Mouse (Mus musculus) spleen, adult 2 months (tissue): ENCODE data around the gene Hnrnpul1. TPM values are rescaled to one million over a fixed set of nuclear protein-coding genes. Genes with fewer than 3 reads are reported as not detected.

Source experiments
- DNase-seq, 2 experiments: peaks; one replicate each; pipeline versions ENCODE4 v3.0.0 to v3.0.0-alpha.2; 2012 to 2021; ENCODE audit warnings: low spot score in 2 of 2, low read depth in 1 of 2
- H3K27ac ChIP-seq: fragments of 200-500 bp; 2 replicates; pipeline ENCODE4 v1.5.1; 2012; ENCODE audit warnings: low read length, inconsistent platforms; ENCODE audit not compliant: insufficient read depth
- H3K27me3 ChIP-seq: fragments of 200-500 bp; 2 replicates; pipeline ENCODE4 v1.6.1; 2012; ENCODE audit warnings: mild to moderate bottlenecking, moderate library complexity, low read length, inconsistent platforms; ENCODE audit not compliant: control insufficient read depth, insufficient read depth
- H3K36me3 ChIP-seq: fragments of 200-500 bp; 2 replicates; pipeline ENCODE4 v1.6.1; 2012; ENCODE audit warnings: mild to moderate bottlenecking, low read length, inconsistent platforms; ENCODE audit not compliant: control insufficient read depth, insufficient read depth
- H3K4me1 ChIP-seq: fragments of 200-500 bp; 2 replicates; pipeline ENCODE4 v1.6.1; 2011; ENCODE audit warnings: inconsistent platforms; ENCODE audit not compliant: control insufficient read depth, insufficient read depth, insufficient read length
- H3K4me3 ChIP-seq: fragments of 200-500 bp; 2 replicates; pipeline ENCODE4 v1.5.1; 2011; ENCODE audit warnings: mild to moderate bottlenecking, inconsistent platforms; ENCODE audit not compliant: insufficient read depth, insufficient read length; ENCODE audit errors: extremely low read depth
- CTCF ChIP-seq: fragments of 200-500 bp; IDR thresholded peaks from 2 replicates; pipeline ENCODE4 v1.5.1; 2011; ENCODE audit warnings: mild to moderate bottlenecking, inconsistent platforms; ENCODE audit not compliant: insufficient read depth, insufficient read length, insufficient replicate concordance; ENCODE audit errors: extremely low read depth
- POLR2A ChIP-seq: fragments of 200-500 bp; IDR thresholded peaks from 2 replicates; pipeline ENCODE4 v1.6.1; 2011; ENCODE audit warnings: low read depth, low read length, inconsistent platforms
- WGBS: fragments of 180-500 bp; shearing (Covaris S2); methylation state at CpG from one replicate; pipeline ENCODE4 v1.1.7; 2018; 5-methylcytosine and 5-hydroxymethylcytosine counted together
- polyA plus RNA-seq: library from polyadenylated mRNA; depleted of rRNA; stranded (reverse); fragments of >200 nt; gene quantifications from 2 replicates; pipeline ENCODE4 v1.2.3, GENCODE M21; 2012

Hnrnpul1 gene
- polyA plus RNA-seq, 1 experiment: 49.6 TPM

DNA sequence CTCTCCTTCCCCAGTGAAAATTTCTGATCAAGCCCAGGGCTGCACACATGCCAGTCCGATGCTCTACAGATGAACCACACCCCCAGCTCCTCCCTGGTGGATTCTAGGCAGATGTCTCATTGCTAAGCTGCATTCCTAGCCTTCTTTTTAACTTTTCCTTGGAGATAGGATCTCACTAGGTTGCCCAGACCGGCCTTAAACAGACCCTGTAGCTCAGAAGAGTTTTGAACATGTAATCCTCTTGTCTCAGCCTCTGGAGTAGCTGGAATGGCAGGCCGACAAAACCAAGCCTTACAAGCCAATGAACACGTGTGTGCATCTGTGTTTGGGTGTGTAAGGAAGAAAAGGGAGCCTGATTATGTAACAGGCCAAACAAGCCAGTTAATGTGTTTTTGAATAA, 26.2 kb upstream of the Hnrnpul1 start:
- Histone ChIP-seq H3K27ac (0 out of 2 replicates have a peak overlapping the region, but pooled peaks have one; percentile 4), H3K36me3 (no peaks in the 10 kb centered on the region), H3K4me1 (peaks cover 7% of the 10 kb centered on the region), H3K27me3 (no peaks in the 10 kb centered on the region), H3K4me3 (no peak overlapping the region)
- TF ChIP-seq POLR2A: no peak
- no peak for TF ChIP-seq CTCF
- 69% methylated on average over 4 of the region's 4 CpGs for WGBS
- no peak for DNase-seq

DNA sequence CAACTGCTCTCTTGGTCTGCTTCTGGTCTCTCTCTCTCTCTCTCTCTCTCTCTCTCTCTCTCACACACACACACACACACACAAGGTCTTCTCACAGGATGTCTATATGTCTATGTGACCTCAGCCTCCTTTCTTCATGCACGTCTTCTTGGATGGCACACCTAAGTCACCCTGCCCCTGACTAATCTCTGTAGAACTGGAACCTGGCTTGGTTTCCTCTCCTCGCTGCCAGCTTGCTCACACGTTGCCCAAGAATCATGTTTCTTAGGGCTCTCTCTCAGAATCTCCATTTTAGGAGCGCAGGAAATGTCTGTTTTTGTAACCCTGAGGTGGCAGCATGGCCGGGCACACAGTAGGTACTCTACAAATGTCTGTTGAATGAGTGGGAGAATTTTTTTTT, 25.5 kb upstream of the Hnrnpul1 start:
- H3K36me3 ChIP-seq: no peaks in the 10 kb centered on the region
- H3K27me3 ChIP-seq: no peaks in the 10 kb centered on the region
- no peak for TF ChIP-seq CTCF
- no peak for TF ChIP-seq POLR2A
- peaks cover 7% of the 10 kb centered on the region for H3K4me1 ChIP-seq
- DNase-seq: no peak
- no peak overlapping the region for H3K4me3 ChIP-seq
- H3K27ac ChIP-seq: no peak overlapping the region
- WGBS: 80% methylated on average over 5 of the region's 5 CpGs

DNA sequence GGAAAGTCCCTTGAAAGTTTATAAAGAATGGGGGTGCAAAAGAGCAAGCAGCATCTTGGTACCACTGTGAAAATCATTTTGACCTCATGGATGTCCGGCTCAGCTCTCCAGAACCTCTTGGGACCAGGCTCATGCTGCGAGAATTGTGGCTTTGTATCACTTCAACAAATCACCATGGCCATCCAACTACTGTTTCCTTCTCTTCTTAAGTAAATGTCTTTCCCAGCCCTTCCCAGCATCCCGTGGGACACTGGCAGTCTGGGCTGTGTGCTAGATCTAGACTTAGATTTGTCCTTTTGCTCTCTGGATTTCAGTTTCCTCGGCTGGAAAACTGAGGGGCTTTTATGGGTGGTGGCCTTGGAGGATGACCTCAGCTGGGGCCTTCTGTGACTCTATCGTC, 13.7 kb upstream of the Hnrnpul1 start:
- TF ChIP-seq POLR2A: no peak
- TF ChIP-seq CTCF: no peak
- no peak overlapping the region for H3K4me3 ChIP-seq
- WGBS: 87% methylated on average over 5 of the region's 5 CpGs
- no peak overlapping the region for H3K27ac ChIP-seq
- no peaks in the 10 kb centered on the region for H3K27me3 ChIP-seq
- H3K4me1 ChIP-seq: no peaks in the 10 kb centered on the region; the same call in 1 of the 2 replicates
- no peaks in the 10 kb centered on the region for H3K36me3 ChIP-seq
- DNase-seq: no peak

DNA sequence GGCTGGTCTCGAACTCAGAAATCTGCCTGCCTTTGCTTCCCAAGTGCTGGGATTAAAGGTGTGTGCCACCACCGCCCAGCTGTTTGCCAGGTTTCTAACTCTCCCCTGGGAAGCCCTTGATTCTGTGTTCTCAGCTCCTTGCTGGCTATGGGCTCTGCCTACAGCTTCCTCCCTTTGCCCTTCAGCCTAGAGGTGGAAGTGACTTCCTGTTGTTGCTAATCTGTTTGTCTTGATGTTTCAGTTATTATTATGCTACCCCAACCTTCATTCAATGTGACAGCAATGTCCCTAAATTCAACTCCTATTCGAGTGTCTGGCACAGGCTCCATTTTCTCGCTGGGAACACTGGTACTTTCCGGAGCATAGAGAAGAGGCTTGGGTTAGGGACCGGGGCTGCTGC, 11.6 kb upstream of the Hnrnpul1 start:
- no peaks in the 10 kb centered on the region for H3K27me3 ChIP-seq
- WGBS: 79% methylated on average over 6 of the region's 6 CpGs
- no peaks in the 10 kb centered on the region for H3K36me3 ChIP-seq
- DNase-seq: no peak
- TF ChIP-seq POLR2A (no peak), CTCF (no peak)
- peak overlapping the region; percentile 36; the same call in 1 of the 2 replicates for H3K27ac ChIP-seq
- no peak overlapping the region for H3K4me3 ChIP-seq
- H3K4me1 ChIP-seq: no peaks in the 10 kb centered on the region; the same call in 1 of the 2 replicates

DNA sequence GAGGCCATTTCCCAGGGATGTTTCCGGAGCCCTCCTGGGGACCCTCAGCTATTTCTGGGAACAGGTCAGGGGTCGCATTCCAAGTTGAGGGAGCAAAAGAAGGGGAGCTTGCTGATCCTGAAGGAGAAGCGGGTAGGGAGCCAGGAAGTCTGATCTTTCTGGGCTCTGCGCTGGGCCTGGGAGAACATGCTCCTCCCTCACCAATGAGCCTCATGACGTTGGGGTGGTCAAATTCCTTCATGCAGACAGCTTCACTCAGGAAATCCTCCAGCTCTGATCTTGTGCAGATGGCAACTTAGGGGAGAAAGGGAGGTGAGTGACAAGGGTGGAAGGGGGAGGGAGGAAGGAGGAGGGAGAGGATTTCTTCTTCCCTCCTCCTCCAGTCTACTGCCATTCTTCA, 9.7 kb upstream of the Hnrnpul1 start:
- no peak for DNase-seq
- WGBS: 56% methylated on average over 5 of the region's 5 CpGs

DNA sequence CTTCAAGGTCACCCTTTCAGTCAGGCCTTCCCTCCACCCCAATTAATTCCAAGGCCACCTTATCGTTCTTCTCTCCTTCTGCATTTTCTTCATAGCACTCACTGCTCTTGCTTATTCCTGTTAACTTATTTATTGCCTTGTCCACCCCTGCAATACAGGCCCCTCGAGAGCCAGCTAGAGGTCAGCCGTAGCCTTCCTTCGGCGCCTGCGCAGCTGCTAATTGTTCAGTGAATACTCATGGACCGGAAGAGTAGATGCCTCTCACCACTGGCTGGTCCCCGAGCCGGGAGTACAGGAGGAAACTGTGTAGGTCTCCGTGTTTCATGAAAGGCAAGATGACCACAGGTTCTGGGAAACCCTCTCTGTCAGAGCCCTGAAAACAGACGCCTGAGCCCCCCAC, 9.1 kb upstream of the Hnrnpul1 start:
- H3K27me3 ChIP-seq: no peaks in the 10 kb centered on the region
- no peak overlapping the region for H3K4me3 ChIP-seq
- DNase-seq: no peak
- 74% methylated on average over 11 of the region's 11 CpGs for WGBS
- TF ChIP-seq POLR2A: no peak
- no peak for TF ChIP-seq CTCF
- no peaks in the 10 kb centered on the region for H3K36me3 ChIP-seq
- peak overlapping the region; percentile 34; the same call in 1 of the 2 replicates for H3K27ac ChIP-seq
- no peaks in the 10 kb centered on the region; the same call in 1 of the 2 replicates for H3K4me1 ChIP-seq

More for the DNA sequence above, 9.7 kb upstream of the Hnrnpul1 start:
- no peak overlapping the region for H3K4me3 ChIP-seq
- TF ChIP-seq CTCF (no peak), POLR2A (no peak)
- no peaks in the 10 kb centered on the region; the same call in 1 of the 2 replicates for H3K4me1 ChIP-seq
- H3K27ac ChIP-seq: peak overlapping the region; percentile 34; the same call in 1 of the 2 replicates
- no peaks in the 10 kb centered on the region for H3K27me3 ChIP-seq
- no peaks in the 10 kb centered on the region for H3K36me3 ChIP-seq

DNA sequence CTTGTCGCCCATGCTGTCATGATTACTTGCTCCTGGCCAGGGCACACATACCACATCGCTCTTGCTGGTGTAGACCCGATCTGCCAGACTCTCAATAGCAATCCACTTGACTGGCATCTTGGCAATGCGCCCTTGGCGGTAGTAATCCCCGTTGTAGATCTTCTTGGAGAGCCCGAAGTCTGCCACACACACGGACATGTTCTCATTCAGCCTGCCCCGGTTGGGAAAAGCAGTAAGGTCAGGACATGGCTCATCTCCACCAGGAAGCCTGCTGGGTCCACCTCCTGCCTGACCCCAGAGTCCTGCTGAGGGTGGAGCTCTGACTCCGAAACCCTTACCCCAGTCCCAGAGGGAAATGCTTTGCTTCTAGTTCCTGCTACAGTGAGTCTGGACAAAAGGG, 6.8 kb upstream of the Hnrnpul1 start:
- no peak for DNase-seq
- H3K4me3 ChIP-seq: no peak overlapping the region
- no peak overlapping the region for H3K27ac ChIP-seq
- no peaks in the 10 kb centered on the region; the same call in 1 of the 2 replicates for H3K4me1 ChIP-seq
- 90% methylated on average over 10 of the region's 10 CpGs for WGBS
- no peaks in the 10 kb centered on the region for H3K27me3 ChIP-seq
- TF ChIP-seq POLR2A (no peak), CTCF (no peak)
- H3K36me3 ChIP-seq: no peaks in the 10 kb centered on the region

DNA sequence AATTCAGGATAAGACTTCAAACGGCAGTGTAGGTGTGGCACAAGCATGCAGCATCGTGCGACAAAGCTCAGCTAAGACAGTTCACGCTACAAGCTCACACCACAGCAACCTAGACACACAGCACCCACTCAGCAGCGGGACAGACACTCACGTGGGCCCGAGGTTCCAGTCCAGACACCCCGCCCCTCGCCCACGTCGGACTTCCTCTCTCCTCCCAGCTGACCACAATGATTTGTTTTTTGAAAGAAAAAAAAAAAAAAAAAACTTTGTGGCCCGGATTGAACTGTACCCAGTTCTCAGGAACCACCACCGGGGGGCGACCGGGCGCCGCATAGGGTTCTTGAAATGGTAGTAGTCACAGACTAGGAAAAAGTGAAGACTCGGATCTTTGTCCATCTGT, 1.5 kb upstream of the Hnrnpul1 start:
- Histone ChIP-seq H3K27ac (peak overlapping the region; percentile 85), H3K4me1 (peaks cover 15% of the 10 kb centered on the region; the same call in 1 of the 2 replicates), H3K4me3 (peak overlapping the region; percentile 55; the same call in 1 of the 2 replicates), H3K27me3 (no peaks in the 10 kb centered on the region), H3K36me3 (no peaks in the 10 kb centered on the region)
- WGBS: 1% methylated on average over 18 of the region's 18 CpGs
- DNase-seq: peak; percentile 90 to 91
- TF ChIP-seq CTCF (peak; percentile 77; the same call in 1 of the 2 replicates), POLR2A (peak; percentile 31; the same call in 1 of the 2 replicates)
